Mouse (Mus musculus) forebrain, embryonic 11.5 days (tissue): Measurements from ENCODE around the gene Cdk2ap2. TPM values are rescaled to one million over a fixed set of nuclear protein-coding genes. Genes with fewer than 3 reads are reported as not detected.
A peak's percentile ranks its signal among the peaks of the same experiment; 100 is the strongest.

Source experiments
- ATAC-seq: fragments of 200-750 bp; cut with Nextera tagmentation; replicated peaks from 2 replicates; pipeline ENCODE4 v1.8.0; 2017; ENCODE audit warnings: moderate TSS enrichment; ENCODE audit not compliant: low FRiP score
- DNase-seq: peaks from one replicate; pipeline ENCODE4 v3.0.0-alpha.2; 2017; ENCODE audit warnings: low spot score
- H3K27ac ChIP-seq: fragments of 300-500 bp; sonication (generic); 2 replicates; pipeline ENCODE4 v1.5.1; 2014; ENCODE audit warnings: low read depth, low read length
- H3K27me3 ChIP-seq: fragments of 300-500 bp; sonication (generic); 2 replicates; pipeline ENCODE4 v1.6.1; 2014; ENCODE audit warnings: mild to moderate bottlenecking, low read length, mixed read lengths; ENCODE audit not compliant: control insufficient read depth, insufficient read depth
- H3K36me3 ChIP-seq: fragments of 300-500 bp; sonication (generic); 2 replicates; pipeline ENCODE4 v1.6.1; 2014; ENCODE audit warnings: mild to moderate bottlenecking, low read length, moderate library complexity, mixed read lengths; ENCODE audit not compliant: control insufficient read depth, insufficient read depth
- H3K4me1 ChIP-seq: fragments of 300-500 bp; sonication (generic); replicated peaks from 2 replicates; pipeline ENCODE4 v1.6.1; 2014; ENCODE audit warnings: low read length, mixed read lengths; ENCODE audit not compliant: control insufficient read depth, insufficient read depth
- H3K4me2 ChIP-seq: fragments of 300-500 bp; sonication (generic); 2 replicates; pipeline ENCODE4 v1.6.1; 2014; ENCODE audit warnings: low read depth, mild to moderate bottlenecking, low read length, moderate library complexity, mixed read lengths; ENCODE audit not compliant: severe bottlenecking
- H3K4me3 ChIP-seq: fragments of 300-500 bp; sonication (generic); 2 replicates; pipeline ENCODE4 v1.5.1; 2014; ENCODE audit warnings: low read depth, low read length
- H3K9ac ChIP-seq: fragments of 300-500 bp; sonication (generic); 2 replicates; pipeline ENCODE4 v1.6.1; 2014; ENCODE audit warnings: low read length
- H3K9me3 ChIP-seq: fragments of 300-500 bp; sonication (generic); 2 replicates; pipeline ENCODE4 v1.6.1; 2016; ENCODE audit warnings: low read length, mixed read lengths; ENCODE audit not compliant: control insufficient read depth
- WGBS: fragments of 180-500 bp; shearing (Covaris S2); extraction: QIAGEN DNeasy Blood & Tissue Kit; methylation state at CpG from one replicate; pipeline ENCODE4 v1.1.7; 2014; 5-methylcytosine and 5-hydroxymethylcytosine counted together
- polyA plus RNA-seq: library from polyadenylated mRNA; unstranded; fragments of >200 nt; fragmentation: Nextera tagmentation; extraction: Ambion mirVana; gene quantifications from 2 replicates; pipeline ENCODE4 v1.2.1, GENCODE M21; 2014

Cdk2ap2 gene
- polyA plus RNA-seq, 1 experiment from 2014 or later: 73.6 TPM

- Histone ChIP-seq H3K27ac (no peak overlapping the region), H3K36me3 (no peaks in the 10 kb centered on the region), H3K4me1 (peaks cover 7% of the 10 kb centered on the region), H3K9me3 (no peaks in the 10 kb centered on the region; the same call in 1 of the 2 replicates), H3K9ac (no peak overlapping the region), H3K4me3 (no peak overlapping the region), H3K4me2 (no peak overlapping the region), H3K27me3 (no peaks in the 10 kb centered on the region)
- ATAC-seq (no peak), DNase-seq (no peak)
- WGBS: 87% methylated on average over 5 of the region's 5 CpGs
Measured at GRCm38 (mm10) chr19:4145936-4146335, 49.0 kb downstream of the Cdk2ap2 start.

GRCm38 (mm10) chr19:4146366-4147021, 49.5 kb downstream of the Cdk2ap2 start:
- no peak for DNase-seq
- Histone ChIP-seq H3K27me3 (no peaks in the 10 kb centered on the region), H3K27ac (no peak overlapping the region), H3K9me3 (no peaks in the 10 kb centered on the region; the same call in 1 of the 2 replicates), H3K36me3 (no peaks in the 10 kb centered on the region), H3K4me3 (no peak overlapping the region), H3K9ac (no peak overlapping the region), H3K4me1 (peaks cover 7% of the 10 kb centered on the region), H3K4me2 (no peak overlapping the region)
- no peak for ATAC-seq
- 62% methylated on average over 12 of the region's 12 CpGs for WGBS

DNA sequence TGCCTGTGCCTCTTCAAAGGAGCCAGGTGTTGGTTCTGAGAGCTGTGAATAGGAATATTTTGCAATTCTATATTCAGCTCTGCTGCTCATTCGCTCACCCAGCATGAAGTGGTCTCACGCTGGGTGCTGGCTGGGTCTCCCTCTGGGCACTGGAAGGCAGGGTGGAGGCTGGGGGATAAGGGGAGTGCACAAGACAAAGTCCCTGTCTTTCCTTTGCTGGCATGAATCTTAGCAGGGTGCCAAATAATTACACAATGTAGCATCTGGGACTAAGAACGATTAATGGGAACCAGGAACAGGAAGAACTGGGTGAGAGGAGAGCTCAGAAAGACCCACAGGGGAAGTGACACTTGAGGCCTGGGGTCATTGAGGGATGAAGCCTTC, 50.0 kb downstream of the Cdk2ap2 start:
- ATAC-seq: no peak
- Histone ChIP-seq H3K4me1 (peaks cover 7% of the 10 kb centered on the region), H3K4me2 (no peak overlapping the region), H3K27me3 (no peaks in the 10 kb centered on the region), H3K36me3 (no peaks in the 10 kb centered on the region), H3K4me3 (no peak overlapping the region), H3K27ac (no peak overlapping the region), H3K9me3 (no peaks in the 10 kb centered on the region; the same call in 1 of the 2 replicates), H3K9ac (no peak overlapping the region)
- no peak for DNase-seq
- 48% methylated on average over 3 of the region's 3 CpGs for WGBS

- peak overlapping the region; percentile 89 for H3K4me3 ChIP-seq
- DNase-seq: no peak
- no peaks in the 10 kb centered on the region; the same call in 1 of the 2 replicates for H3K9me3 ChIP-seq
- no peak; the same call in 1 of the 2 replicates for ATAC-seq
- 36% methylated on average over 9 of the region's 9 CpGs for WGBS
- peaks cover 7% of the 10 kb centered on the region for H3K4me1 ChIP-seq
- peak overlapping the region; percentile 83 for H3K4me2 ChIP-seq
- no peaks in the 10 kb centered on the region for H3K27me3 ChIP-seq
- H3K36me3 ChIP-seq: no peaks in the 10 kb centered on the region
- peak overlapping the region; percentile 45 for H3K9ac ChIP-seq
- no peak overlapping the region for H3K27ac ChIP-seq
Measured at GRCm38 (mm10) chr19:4147782-4148490, 51.0 kb downstream of the Cdk2ap2 start.

- peak within 1 kb of the TSS; percentile 83 for H3K4me2 ChIP-seq
- H3K4me3 ChIP-seq: peak within 1 kb of the TSS; percentile 89
- peaks cover 7% of the 10 kb centered on the region for H3K4me1 ChIP-seq
- H3K27ac ChIP-seq: no peak within 1 kb of the TSS
- no peaks in the 10 kb centered on the region for H3K36me3 ChIP-seq
- no peaks in the 10 kb centered on the region for H3K27me3 ChIP-seq
- DNase-seq (peak; percentile 98), ATAC-seq (peak; percentile 98)
- WGBS: 0% methylated on average over 32 of the region's 33 CpGs
- no peaks in the 10 kb centered on the region; the same call in 1 of the 2 replicates for H3K9me3 ChIP-seq
- H3K9ac ChIP-seq: peak within 1 kb of the TSS; percentile 86
Measured at GRCm38 (mm10) chr19:4148491-4148806, 51.5 kb downstream of the Cdk2ap2 start, which contains the start of gene Coro1b. Coro1b (plus strand) TSS chr19:4148619.

Other genes with a start within 250 kb of the Cdk2ap2 start
- 65.8 and 70.0 TPM in 2 replicates for gene Chka, start 245.4 kb upstream of the Cdk2ap2 start, polyA plus RNA-seq
- 11.4 and 15.7 TPM in 2 replicates for gene Tcirg1, start 190.0 kb upstream of the Cdk2ap2 start, polyA plus RNA-seq
- 189 and 206 TPM in 2 replicates for gene Ndufs8, start 184.4 kb upstream of the Cdk2ap2 start, polyA plus RNA-seq
- gene Aldh3b1, start 167.4 kb upstream of the Cdk2ap2 start, polyA plus RNA-seq: 0.35 and 0.64 TPM in 2 replicates
- 4.9 and 5.7 TPM in 2 replicates for gene Unc93b1, start 162.0 kb upstream of the Cdk2ap2 start, polyA plus RNA-seq
- gene Aldh3b3, start 138.5 kb upstream of the Cdk2ap2 start, polyA plus RNA-seq: not detected in 2 replicates
- 0.73 and 1.0 TPM in 2 replicates for gene Aldh3b2, start 124.9 kb upstream of the Cdk2ap2 start, polyA plus RNA-seq
- 1.7 and 2.3 TPM in 2 replicates for gene Acy3, start 110.6 kb upstream of the Cdk2ap2 start, polyA plus RNA-seq
- not detected in 2 replicates for gene Tbx10, start 104.4 kb upstream of the Cdk2ap2 start, polyA plus RNA-seq
- gene Nudt8, start 96.6 kb upstream of the Cdk2ap2 start, polyA plus RNA-seq: 21.2 and 21.9 TPM in 2 replicates
- gene Gm49405, start 96.6 kb upstream of the Cdk2ap2 start, polyA plus RNA-seq: 3.0 TPM in 2 replicates
- 3.8 and 4.2 TPM in 2 replicates for gene Doc2g, start 93.9 kb upstream of the Cdk2ap2 start, polyA plus RNA-seq
- 174 and 198 TPM in 2 replicates for gene Ndufv1, start 84.4 kb upstream of the Cdk2ap2 start, polyA plus RNA-seq
- 347 and 365 TPM in 2 replicates for gene Gstp1, start 59.2 kb upstream of the Cdk2ap2 start, polyA plus RNA-seq
- 1.4 and 1.8 TPM in 2 replicates for gene Gstp2, start 51.2 kb upstream of the Cdk2ap2 start, polyA plus RNA-seq
- not detected in 2 replicates for gene Gstp3, start 37.6 kb upstream of the Cdk2ap2 start, polyA plus RNA-seq
- not detected in 2 replicates for gene Cabp2, start 15.6 kb upstream of the Cdk2ap2 start, polyA plus RNA-seq
- gene Pitpnm1, start 2.8 kb downstream of the Cdk2ap2 start, polyA plus RNA-seq: 13.9 and 18.0 TPM in 2 replicates
- 52.3 and 59.0 TPM in 2 replicates for gene Aip, start 28.7 kb downstream of the Cdk2ap2 start, polyA plus RNA-seq
- gene Gpr152, start 42.6 kb downstream of the Cdk2ap2 start, polyA plus RNA-seq: not detected in 2 replicates
- not detected in 2 replicates for gene Cabp4, start 46.9 kb downstream of the Cdk2ap2 start, polyA plus RNA-seq
- gene Coro1b, start 51.4 kb downstream of the Cdk2ap2 start, polyA plus RNA-seq: 119 and 128 TPM in 2 replicates
- 0.52 and 0.96 TPM in 2 replicates for gene Ptprcap, start 56.4 kb downstream of the Cdk2ap2 start, polyA plus RNA-seq
- 50.1 and 55.8 TPM in 2 replicates for gene Rps6kb2, start 66.2 kb downstream of the Cdk2ap2 start, polyA plus RNA-seq
- gene Carns1, start 78.3 kb downstream of the Cdk2ap2 start, polyA plus RNA-seq: 3.1 and 3.2 TPM in 2 replicates
- 0.43 and 1.3 TPM in 2 replicates for gene Tbc1d10c, start 94.1 kb downstream of the Cdk2ap2 start, polyA plus RNA-seq
- 856 and 864 TPM in 2 replicates for gene Ppp1ca, start 94.9 kb downstream of the Cdk2ap2 start, polyA plus RNA-seq
- 49.9 and 52.6 TPM in 2 replicates for gene Rad9a, start 104.5 kb downstream of the Cdk2ap2 start, polyA plus RNA-seq
- 1.0 and 1.8 TPM in 2 replicates for gene Clcf1, start 117.1 kb downstream of the Cdk2ap2 start, polyA plus RNA-seq
- not detected in 2 replicates for gene AC109138.7, start 117.2 kb downstream of the Cdk2ap2 start, polyA plus RNA-seq
- gene Pold4, start 134.7 kb downstream of the Cdk2ap2 start, polyA plus RNA-seq: 8.0 and 8.8 TPM in 2 replicates
- gene Ssh3, start 172.0 kb downstream of the Cdk2ap2 start, polyA plus RNA-seq: 3.3 and 4.2 TPM in 2 replicates
- gene Ankrd13d, start 186.0 kb downstream of the Cdk2ap2 start, polyA plus RNA-seq: 9.5 and 12.1 TPM in 2 replicates
- 18.1 and 19.7 TPM in 2 replicates for gene Grk2, start 209.0 kb downstream of the Cdk2ap2 start, polyA plus RNA-seq